Mouse (Mus musculus) left cerebral cortex, adult 8-10 months (tissue): ENCODE results near the gene Plch2. TPM values are rescaled to one million over a fixed set of nuclear protein-coding genes. Genes with fewer than 3 reads are reported as not detected.
"Not testable (repeated sequence)": the region's sequence is repeated elsewhere in the genome, so short reads cannot be mapped to it uniquely, and the experiment has no call there.

Experiments
- DNase-seq, 2 experiments: peaks; one replicate each; pipeline ENCODE4 v3.0.0; 2022; ENCODE audit warnings: low spot score in 2 of 2
- total RNA-seq, 4 experiments: library from RNA; stranded (reverse); gene quantifications; 2 replicates each; pipeline ENCODE4 v1.2.4; 2022

Plch2 gene
- total RNA-seq, result 10 to 100 TPM; 56.8 to 64.3 (median 60.9) TPM

DNA sequence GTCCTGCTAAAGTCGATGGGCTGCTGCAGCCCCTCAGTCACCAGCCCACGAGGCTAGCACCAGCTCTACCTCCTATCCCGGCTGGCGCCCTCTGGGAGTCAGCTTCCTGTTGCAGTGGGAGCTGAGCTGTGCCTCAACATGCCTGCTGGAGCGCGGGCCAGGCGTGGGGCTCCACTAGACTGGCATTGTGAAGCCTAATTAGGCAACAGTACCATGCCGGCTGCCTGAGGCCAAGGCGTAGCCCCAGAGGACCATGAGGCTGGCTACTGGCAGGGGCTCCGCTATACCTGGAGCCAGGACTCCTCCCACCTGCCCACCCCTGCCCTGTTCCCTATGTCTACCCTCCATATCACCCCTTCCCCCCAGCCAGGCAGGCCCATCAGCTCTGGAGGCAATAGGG is at the start of gene Plch2:
Plch2 (minus strand) TSS at position 61 of the 400 bp plus-strand sequence.
- no peak for DNase-seq

DNA sequence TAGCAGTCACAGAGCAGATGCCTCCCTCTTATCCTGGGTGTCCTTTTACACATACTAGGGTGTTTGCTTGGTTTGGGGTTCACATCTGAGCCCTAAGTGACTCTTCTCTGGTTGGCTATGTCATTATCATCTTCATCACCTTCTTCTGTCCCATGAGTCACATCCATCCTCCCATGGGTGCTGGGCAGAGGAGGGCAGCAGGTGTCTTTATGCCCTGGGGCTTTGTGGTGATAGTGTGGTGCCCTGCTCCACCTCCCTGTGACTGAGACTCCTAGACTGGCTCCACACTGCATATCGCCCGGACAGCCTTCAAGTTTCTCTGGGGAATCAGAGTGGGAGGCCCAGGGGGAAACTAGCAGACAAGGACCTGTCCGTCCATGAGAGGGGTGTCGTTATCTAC is 42.0 kb upstream of the Plch2 start:
- no peak for DNase-seq

DNA sequence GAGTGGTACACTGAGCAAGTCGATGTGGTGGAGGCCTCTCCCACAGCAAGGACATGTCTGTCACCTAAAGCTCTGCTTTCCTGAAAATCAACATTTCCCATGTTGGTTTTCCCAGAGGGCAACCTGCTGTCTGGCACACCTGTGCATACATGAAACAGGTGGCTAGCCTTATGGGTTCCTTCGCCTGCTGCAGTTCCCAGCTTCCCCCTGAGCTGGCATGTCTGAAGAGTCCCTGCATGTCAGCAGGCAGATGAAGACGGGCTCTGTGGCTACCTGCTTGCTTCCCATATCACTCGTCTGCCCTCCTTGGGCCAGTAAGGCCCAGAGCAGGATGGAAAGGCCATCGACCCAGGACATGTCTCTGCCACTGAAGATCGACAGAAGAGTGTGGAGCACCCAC is 40.9 kb upstream of the Plch2 start:
- no peak for DNase-seq

DNA sequence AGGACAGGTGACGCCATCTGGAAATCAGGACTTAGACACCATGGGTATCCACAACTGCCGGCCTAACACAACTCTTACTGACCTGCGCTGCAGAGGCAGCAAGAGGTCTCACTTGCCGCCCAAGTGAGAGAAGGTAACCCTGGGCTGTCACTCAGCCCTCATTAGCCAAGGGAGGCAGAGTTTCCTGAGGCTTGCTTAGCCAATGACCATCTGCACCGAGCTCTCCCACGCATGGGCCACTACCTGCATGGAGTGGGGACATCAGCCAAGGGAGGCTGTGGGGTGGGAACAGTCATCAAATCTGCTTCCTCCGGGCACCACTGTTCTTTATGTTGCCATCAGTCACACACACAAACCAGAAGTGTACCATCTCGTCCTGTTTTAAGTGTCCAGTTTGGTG is 39.4 kb upstream of the Plch2 start:
- DNase-seq, result no peak

DNA sequence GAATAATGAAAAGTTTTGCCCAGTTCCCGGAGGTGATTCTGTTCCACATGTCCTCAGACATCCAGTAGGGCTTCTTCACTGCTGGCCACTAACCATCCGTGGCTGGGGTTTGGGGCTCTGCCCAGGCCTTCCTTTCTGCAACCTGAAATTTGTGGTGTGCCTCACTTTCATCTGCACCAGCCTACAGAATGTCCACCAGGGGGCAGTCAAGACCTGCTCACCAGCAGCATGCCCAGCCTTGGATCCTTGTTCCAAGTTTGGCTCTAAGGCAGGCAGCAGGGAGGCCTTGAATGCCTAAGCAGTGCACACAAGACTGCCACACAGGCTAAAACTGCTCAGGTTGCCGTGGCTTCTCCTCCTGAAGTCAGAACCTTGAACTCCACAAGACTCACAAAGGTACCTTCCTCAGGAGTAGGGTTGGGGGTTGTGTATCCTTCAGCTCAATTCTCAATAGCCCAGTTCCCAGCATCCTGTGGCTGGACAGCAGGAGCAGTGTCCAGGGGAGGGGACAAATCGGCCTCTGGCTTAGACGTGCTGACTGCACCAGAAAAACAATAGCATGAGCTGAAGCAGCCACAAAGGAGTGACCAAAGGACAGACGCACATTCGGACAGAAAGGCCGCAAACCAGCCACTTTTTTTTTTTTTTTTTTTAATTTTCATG is 38.8 kb upstream of the Plch2 start:
- DNase-seq, result peak; percentile 68 to 82

DNA sequence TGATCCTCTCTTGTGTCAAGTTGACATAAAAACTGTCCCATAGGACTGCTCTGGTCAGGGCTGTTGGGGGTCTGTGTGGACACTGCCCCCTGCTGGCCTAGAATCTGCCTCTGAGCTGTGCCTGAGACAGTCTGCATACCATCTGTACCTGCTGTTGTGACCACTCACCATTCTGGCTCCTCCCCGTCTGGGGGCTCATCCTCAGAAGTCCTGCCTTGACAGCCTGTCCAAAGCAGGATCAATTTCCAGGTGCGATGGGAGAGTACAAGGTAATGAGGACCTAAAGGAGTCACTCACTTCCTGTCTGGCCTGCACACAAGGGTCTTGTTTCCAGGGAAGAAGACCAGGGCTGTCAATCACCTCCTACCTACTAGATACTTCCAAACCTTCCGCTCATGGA is 38.0 kb upstream of the Plch2 start:
- DNase-seq, result no peak

DNA sequence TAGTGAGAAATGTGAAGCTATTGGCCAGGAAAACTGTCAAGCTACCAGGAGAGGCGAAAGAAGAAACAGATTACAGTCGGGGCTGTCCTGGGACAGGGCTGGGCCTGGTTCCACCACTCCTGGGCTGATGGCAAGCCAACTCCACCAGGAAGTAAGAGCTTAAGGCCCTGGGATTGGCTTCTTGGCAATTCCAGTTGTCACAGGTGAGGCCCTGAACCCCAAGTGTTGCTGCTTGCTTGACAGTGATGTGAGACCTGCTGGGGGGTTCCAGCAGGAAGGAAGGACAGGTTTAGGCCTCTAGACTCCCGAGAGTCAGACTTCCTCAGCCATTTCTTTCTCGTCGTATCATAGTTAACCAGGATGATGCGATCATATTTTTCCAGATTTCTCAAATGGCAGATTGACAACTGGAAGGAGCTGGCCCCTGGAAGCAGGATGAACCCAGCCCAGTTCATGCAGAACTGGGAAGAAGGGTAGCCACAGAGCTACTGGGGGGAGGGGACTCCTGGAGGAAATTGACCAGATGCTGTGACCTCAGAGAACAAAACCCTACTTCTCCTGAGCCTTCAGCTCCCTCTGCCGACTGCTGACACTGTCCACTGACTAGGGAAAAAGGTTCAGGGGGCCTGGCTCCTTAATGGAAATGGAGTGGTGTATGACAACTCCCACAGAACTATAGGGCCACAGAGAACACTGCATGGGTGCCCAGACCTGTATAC is 37.0 kb upstream of the Plch2 start:
- DNase-seq, result no peak

DNA sequence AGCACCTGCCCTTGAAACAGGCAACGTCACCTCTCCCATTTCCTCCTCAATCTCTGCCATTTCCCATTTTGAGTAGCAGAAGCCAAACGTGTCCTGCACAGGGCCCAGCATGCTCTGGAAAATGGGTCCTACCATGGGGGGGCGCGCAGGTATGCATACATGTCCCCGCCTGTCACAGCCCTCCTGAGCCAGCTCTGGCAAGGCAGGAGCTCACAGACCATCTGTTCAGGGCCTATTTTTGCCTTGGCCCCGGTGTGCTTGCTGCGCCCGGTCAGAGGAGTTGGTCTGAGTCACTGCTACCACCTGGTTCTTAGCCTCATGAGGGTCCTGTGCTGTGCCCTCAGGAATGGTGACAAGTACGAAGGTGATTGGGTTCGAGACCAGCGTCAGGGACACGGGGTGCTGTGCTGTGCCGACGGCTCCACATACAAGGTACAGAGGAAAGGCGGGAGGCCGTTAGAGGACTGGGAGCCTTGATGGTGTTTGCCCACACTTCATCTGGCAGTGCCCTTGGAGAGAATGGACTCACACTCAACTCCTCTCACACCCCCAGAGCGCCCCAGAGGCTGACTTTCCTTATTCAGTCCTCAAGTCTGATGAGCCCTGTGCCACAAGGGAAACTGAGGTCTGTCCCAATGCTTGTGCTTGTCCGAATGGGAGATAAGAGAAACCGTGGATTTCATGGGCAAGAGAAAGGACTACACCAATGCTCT is 36.3 kb upstream of the Plch2 start:
- DNase-seq, result no peak

DNA sequence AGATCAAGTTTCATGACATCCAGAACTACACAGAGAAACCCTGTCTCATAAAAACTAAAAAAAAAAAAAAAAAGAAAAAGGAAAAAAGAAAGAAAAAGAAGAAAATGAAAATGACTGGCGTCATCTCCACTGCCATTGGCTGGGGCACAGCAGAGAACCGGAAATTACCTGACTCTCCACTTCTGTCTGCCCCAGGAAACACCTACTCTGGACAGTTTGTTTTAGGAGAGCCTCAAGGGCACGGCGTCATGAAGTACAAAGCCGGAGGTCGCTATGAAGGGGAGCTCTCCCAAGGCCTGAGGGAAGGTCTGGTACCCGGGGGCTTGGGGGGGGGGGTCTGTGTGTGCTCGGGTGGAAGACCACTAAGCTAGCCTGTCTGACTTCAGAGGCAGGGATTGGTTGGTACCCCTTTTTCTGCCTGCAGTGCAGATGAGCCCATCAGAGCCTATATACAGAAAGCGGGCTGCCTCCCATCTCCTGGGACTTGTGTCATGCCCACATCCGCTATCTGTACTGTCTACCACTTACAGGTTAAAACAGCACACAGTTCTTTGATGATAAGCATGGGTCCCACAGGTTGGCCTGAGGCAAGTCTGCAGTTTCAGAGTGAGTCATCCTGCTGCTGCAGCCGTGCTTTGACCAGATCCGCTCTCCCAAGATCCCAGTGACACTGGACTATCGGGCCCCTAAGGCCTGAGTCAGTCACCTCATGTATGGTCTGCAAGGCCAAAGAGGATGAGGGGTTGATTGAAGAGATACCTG is 34.3 kb upstream of the Plch2 start:
- no peak for DNase-seq

DNA sequence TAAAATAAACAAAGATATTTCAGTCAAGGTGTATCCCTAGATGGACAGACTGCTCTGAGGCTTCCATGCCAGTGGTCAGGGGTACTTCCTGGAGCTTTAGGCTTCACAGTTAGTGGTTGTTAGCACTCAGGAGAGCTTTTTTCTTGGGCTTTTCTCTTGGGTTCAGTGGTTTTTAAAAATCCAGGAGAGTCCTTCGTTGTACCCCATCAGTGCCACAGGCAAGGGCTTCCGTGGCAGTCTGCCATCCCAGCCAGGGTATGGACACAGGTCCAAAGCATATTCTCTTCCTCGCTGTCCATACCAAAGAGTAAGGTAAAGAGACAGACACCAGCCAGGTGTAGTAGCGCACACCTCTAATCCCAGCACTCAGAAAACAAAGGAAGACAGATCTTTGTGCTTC is 33.6 kb upstream of the Plch2 start:
- DNase-seq, result no peak

DNA sequence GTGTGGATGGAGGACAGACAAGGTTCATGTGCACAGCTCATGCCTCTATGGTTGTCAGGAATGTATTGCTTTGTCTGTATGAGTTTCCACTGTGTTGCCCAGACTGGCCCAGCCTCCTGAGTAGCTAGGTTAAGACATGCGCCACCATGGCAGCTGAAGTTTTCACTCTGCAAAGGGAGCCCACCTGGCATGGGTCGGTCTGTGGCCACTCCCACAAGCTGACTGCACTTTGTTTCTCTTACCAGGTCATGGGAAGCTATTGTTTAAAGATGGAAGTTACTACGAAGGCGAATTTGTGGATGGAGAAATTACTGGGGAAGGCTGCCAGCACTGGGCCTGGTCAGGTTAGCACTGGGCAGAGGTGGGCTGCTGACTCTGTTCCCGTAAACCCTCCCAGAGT is 32.7 kb upstream of the Plch2 start:
- DNase-seq, result no peak

DNA sequence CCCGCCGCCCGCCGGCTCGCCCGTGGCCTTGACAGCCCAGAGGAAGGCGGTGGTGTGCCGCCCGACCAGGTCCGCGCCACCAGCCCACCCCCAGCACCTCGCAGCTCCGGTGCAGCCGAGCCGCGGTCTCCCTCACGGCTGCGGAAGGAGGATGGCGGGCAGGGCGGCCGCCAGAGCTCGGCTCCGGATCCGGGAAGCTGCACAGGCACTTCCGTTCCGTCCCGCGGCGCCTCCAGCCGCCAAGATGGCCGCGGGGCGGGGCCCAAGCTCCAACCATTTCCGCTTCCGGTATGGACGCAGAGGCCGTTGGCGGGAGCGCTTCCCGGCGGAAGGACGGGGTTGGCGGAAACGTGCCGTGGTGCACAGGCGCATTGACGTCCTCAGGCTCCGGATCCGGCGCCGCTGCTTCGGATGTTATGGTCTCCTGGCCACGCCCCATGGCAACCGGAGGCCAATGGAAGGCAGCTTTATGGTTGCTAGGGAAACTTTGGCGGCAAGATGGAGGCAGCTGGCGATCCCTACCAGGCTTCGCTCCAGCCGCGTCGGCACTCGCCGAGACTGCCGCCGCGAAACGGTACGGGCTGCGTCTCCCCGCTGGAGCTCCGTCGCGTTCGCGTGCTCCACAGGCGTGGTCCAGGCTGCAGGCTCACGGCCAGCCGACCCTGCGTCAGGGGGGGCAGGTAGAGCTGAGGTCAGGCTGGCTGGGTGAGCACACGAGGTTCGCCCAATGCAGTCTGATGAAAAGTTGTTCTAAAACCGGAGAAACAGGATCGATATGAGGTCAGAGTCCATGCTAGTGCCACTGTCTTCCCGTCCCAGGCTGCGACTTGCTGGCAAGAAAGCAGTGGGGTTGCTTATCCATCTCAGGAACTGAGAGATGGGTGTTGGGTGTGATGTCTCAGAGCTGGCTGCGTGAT is 29.8 kb upstream of the Plch2 start, which contains the start of the genes Rer1 and Morn1:
Rer1 (minus strand) TSS at position 275 of the 917 bp plus-strand sequence.
Morn1 (plus strand) TSS at position 470 of the 917 bp plus-strand sequence.
- peak; percentile 99 to 100 for DNase-seq

DNA sequence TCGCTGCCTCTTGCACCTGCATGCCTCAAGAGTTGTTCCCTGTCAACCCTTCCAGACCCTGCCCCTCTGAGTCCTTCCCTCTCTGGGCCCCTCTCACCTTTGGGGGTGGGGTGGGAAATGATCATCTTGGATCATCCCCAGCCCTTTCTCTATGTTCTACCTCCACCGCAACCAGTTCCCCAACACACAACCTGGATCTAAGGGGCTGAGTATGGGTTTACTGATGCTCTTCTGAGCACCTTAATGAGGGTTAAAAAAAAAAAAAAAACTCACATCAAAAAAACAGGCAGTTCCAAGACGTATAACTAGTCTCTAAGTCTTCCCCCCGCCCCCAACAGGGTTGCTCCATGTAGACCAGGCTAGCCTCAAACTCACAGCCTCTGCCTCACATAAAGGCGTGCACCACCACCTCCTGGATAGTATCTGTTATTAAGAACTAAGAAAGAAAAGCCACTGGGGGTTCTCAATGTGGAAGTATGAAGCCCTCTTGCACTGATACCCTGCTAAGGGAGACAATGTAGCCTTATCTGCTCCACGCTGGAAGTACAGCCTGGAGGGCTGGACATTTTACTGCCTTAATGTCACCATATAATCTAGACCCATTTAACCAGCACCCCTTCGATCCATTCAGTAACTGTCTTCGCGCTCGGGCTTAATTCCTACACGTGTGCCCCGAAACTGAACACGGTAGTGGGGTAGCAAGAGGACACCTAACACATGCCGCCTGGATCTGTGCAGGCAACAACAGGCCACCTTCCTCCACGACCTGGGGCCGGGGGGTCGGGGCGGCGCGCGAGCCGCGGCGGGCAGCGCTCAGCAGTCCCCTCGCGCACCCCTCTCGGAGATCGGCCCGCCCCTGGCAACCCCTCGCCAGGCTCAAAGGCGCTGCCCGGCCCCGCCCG is 28.9 kb upstream of the Plch2 start:
- no peak for DNase-seq

DNA sequence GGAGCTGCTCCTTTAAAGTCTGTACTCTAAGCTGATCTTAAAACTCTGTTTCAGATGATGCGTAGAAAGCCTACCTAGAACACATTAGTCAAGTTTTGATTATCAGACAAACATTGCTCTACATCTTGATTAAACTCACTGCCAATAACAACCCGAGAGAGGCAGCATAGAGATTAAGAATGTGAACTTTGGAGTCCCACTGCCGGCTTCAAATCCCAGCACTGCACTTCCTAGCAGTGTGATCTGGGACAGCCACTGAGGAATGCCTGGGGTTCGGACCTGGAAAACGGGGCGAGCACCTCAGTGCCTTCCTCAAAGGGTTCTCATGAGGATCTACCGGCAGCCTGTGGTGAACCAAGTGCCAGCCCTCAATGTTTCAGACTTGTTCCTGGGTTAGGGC is 27.8 kb upstream of the Plch2 start:
- DNase-seq, result no peak

DNA sequence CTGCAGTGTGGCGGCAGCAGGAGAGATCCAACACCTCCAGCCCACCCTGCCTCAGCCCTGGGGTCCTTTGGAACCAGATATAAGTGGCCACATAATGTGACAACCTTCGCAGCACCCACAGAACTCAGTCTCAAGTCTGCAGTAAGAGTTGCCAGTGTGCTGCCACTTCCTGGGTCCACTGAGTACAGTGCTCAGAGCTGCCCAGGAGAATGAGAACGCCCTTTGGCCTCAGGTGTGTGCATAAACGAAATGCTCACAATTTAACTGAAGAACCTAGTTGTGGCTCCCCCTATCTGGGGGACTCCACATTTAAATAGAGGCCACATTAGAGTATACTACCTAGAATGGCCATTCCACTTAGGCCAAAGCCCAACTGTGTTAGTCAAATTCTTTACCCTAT is 27.0 kb upstream of the Plch2 start:
- DNase-seq, result no peak

DNA sequence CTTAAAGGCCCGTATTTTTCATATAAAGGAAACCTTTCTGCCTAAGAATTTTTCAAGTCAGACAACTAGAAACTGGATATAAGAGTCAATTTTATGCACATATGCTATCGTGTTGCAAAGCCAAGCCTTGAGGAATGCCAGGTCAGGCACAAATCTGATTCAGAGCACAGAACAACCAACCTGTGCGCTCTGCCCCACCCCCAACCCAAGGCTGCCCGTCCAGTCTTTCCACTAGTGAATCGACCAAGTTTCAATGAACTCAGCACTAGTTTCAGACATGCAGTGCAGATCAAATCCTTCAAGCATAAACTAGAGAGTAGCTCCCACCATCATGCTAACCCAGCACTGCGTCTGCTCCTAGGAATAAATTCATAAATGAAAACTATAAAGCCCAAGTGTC is 23.1 kb upstream of the Plch2 start:
- DNase-seq, result no peak

DNA sequence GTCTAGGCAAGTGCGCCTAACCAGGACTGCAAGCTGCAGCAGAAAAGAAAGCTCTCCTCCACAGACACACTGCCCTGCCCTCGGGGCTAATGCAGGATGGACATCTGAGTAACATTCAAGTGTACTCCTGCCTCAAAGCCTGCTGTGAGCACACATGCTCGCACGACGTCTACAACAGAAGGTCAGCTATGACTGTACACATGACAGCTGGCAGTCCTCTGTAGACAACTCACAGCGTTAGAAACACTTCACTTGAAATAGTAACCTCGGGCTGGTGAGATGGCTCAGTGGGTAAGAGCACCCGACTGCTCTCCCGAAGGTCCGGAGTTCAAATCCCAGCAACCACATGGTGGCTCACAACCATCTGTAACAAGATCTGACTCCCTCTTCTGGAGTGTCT is 22.2 kb upstream of the Plch2 start:
- DNase-seq, result not testable (repeated sequence)

DNA sequence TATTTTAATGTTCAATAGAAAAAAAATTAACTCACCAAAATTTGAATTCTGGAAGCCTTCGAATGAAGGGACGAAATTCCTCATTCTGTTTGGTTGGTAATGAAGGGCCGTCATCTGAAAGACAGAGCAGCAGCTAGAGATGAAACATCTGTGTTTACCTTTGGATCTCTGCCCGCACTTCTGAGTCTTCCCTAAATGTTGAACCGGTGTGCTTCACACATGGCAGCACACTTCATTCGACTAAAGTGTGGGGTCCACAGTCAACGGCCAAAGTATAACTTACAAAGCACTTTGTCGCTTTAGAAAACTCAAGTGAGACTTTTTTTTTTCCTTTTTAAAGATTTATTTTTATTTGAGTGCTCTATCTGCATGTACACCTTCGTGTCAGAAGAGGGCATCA is 20.1 kb upstream of the Plch2 start:
- no peak for DNase-seq

DNA sequence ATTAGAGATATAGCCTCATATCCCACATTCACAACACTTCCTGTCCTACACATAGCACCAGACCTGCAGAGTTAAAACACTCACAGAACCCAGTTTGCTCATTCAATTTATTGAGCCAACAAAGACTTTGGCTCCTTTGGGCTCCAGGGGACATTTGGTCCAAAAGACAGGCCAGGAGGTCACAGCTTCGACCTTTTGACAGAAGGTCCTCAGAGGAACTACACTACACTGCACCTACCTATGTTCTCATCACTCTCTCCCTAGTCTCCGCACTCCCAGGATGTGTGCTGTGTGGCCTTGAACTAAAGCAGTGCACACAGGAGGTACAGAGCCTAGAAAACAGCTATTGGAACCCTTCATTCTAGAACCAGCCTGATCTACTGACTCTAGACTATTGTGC is 19.2 kb upstream of the Plch2 start:
- no peak for DNase-seq

DNA sequence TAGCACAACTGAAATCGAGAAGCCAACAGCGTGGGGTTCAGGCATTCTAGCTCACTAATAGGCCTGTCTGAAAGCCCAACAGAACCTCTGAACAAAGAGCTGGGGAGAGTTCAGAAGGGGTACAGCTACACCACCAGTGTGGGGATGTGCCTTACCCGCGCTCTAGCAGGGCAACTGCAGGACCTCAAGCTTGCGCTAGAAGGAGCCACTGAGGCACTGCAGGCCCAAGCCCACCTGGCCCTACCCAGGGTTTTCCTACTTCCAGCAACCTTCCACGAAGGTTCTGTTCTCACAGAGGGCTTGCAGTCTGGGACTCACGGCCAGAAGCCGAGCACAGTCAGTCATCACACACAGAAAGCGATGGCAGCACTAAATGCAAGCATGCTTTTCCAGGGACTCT is 18.6 kb upstream of the Plch2 start:
- DNase-seq, result no peak
